Mouse (Mus musculus): Measurements from ENCODE around the gene Pih1h3b. TPM values are rescaled to one million over a fixed set of nuclear protein-coding genes. Genes with fewer than 3 reads are reported as not detected.

The Pih1h3b gene
- not detected in 2 replicates for polyA plus RNA-seq (2015; fragmentation: Nextera tagmentation; extraction: Ambion mirVana)

GRCm38 (mm10) chrX:140062135-140062975, at the start of gene Pih1h3b, which contains the start of gene Nup62cl:
Pih1h3b (plus strand) TSS chrX:140062879.
Nup62cl (minus strand) TSS chrX:140062712.
- H3K4me2 ChIP-seq, result peak within 1 kb of the TSS; percentile 58
- peaks cover 27% of the 10 kb centered on the region for H3K27me3 ChIP-seq
- H3K36me3 ChIP-seq (ENCODE audit: poor library complexity, severe bottlenecking), result no peaks in the 10 kb centered on the region
- H3K4me3 ChIP-seq, result peak within 1 kb of the TSS; percentile 39
- peaks cover 6% of the 10 kb centered on the region for H3K9me3 ChIP-seq (replicated peaks)
- 24% methylated on average over 63 of the region's 64 CpGs for WGBS
- no peak within 1 kb of the TSS for H3K27ac ChIP-seq
- peak; percentile 84 for ATAC-seq
- no peak within 1 kb of the TSS for H3K9ac ChIP-seq
- no peaks in the 10 kb centered on the region for H3K4me1 ChIP-seq

GRCm38 (mm10) chrX:140060886-140061874, 1.5 kb upstream of the Pih1h3b start:
- Histone ChIP-seq H3K36me3 (ENCODE audit: poor library complexity, severe bottlenecking) (no peaks in the 10 kb centered on the region), H3K4me3 (peak overlapping the region; percentile 38), H3K4me1 (no peaks in the 10 kb centered on the region), H3K9ac (no peak overlapping the region), H3K9me3 (replicated peaks) (peaks cover 6% of the 10 kb centered on the region), H3K4me2 (peak overlapping the region; percentile 58), H3K27me3 (peaks cover 27% of the 10 kb centered on the region), H3K27ac (no peak overlapping the region)
- 26% methylated on average over 76 of the region's 90 CpGs for WGBS
- peak; percentile 36; the same call in 1 of the 2 replicates for ATAC-seq

GRCm38 (mm10) chrX:140082535-140082934, 19.9 kb downstream of the Pih1h3b start:
- no peak overlapping the region for H3K9ac ChIP-seq
- no peaks in the 10 kb centered on the region for H3K9me3 ChIP-seq (replicated peaks)
- no peak overlapping the region for H3K27ac ChIP-seq
- no peak overlapping the region for H3K4me3 ChIP-seq
- 90% methylated on average over 2 of the region's 2 CpGs for WGBS
- ATAC-seq, result no peak
- no peaks in the 10 kb centered on the region for H3K27me3 ChIP-seq
- H3K4me2 ChIP-seq, result no peak overlapping the region
- H3K36me3 ChIP-seq (ENCODE audit: poor library complexity, severe bottlenecking), result no peaks in the 10 kb centered on the region
- no peaks in the 10 kb centered on the region for H3K4me1 ChIP-seq

DNA sequence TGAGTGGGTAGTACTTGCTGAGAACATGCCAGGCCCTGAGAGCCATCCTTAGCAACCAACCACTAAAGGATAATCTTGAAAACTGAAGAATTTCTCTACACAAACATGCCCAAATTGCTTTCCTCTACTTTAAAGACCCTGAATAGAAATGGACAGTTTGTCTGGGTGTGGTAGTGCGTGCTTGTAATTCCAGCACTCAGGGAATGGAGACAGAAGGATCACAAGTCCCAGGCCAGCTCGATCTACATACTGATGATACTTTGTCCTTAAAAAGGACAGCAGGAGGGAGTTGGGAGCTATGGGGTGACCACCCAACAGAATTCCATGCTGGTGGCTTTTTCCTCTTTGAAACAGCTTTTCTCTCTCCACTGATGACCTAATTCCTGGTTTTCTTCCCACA, 31.4 kb downstream of the Pih1h3b start:
- H3K27me3 ChIP-seq, result peaks cover 7% of the 10 kb centered on the region; the same call in 1 of the 2 replicates
- H3K27ac ChIP-seq, result no peak overlapping the region
- H3K4me2 ChIP-seq, result no peak overlapping the region
- no peaks in the 10 kb centered on the region for H3K4me1 ChIP-seq
- WGBS, result 72% methylated on average over 2 of the region's 2 CpGs
- ATAC-seq, result no peak
- no peaks in the 10 kb centered on the region for H3K36me3 ChIP-seq (ENCODE audit: poor library complexity, severe bottlenecking)
- H3K4me3 ChIP-seq, result no peak overlapping the region
- H3K9ac ChIP-seq, result no peak overlapping the region
- no peaks in the 10 kb centered on the region for H3K9me3 ChIP-seq (replicated peaks)

Other genes with a start within 250 kb of the Pih1h3b start
- 2.3 and 3.2 TPM in 2 replicates for gene Morc4, start 191.2 kb upstream of the Pih1h3b start, polyA plus RNA-seq (2015; fragmentation: Nextera tagmentation; extraction: Ambion mirVana)
- 6.9 and 7.6 TPM in 2 replicates for gene Rbm41, start 64.3 kb upstream of the Pih1h3b start, polyA plus RNA-seq (2015; fragmentation: Nextera tagmentation; extraction: Ambion mirVana)
- gene Nup62cl, start 167 bp upstream of the Pih1h3b start, polyA plus RNA-seq (2015; fragmentation: Nextera tagmentation; extraction: Ambion mirVana), result 2.1 and 2.7 TPM in 2 replicates

Data from forebrain, embryonic 13.5 days (tissue).